Mouse (Mus musculus): ENCODE measurements at regions not wholly inside any gene's neighbourhood (a gene's known extent, or its start where the extent isn't known, plus 50 kb on each side); places are given as distances from the start of the nearest gene placed in this dataset.

GRCm38 (mm10) chr15:86683081-86683480 is 468.8 kb downstream of the Tbc1d22a start:
- no peak overlapping the region for H3K4me3 ChIP-seq (replicated peaks; ENCODE audit: low read length)
- H3K9me3 ChIP-seq (ENCODE audit: control insufficient read depth, low read length), result no peaks in the 10 kb centered on the region
- WGBS, result 65% methylated on average over 12 of the region's 12 CpGs
- no peak overlapping the region for H3K9ac ChIP-seq (ENCODE audit: low read depth, low read length, severe bottlenecking)
- no peaks in the 10 kb centered on the region for H3K27me3 ChIP-seq (ENCODE audit: control insufficient read depth, insufficient read depth, low read length)
- ATAC-seq (ENCODE audit: low FRiP score, low read depth) (no peak), DNase-seq (ENCODE audit: low spot score) (no peak)
- H3K27ac ChIP-seq (replicated peaks; ENCODE audit: low read depth, low read length), result no peak overlapping the region
- no peaks in the 10 kb centered on the region for H3K4me1 ChIP-seq (ENCODE audit: control insufficient read depth, insufficient read depth, low read length)
- no peak for TF ChIP-seq POLR2A (IDR thresholded peaks at IDR 0.05; ENCODE audit: borderline replicate concordance, extremely low read depth, insufficient read depth, insufficient read length)
- H3K36me3 ChIP-seq (ENCODE audit: control insufficient read depth, insufficient read depth, low read length), result no peaks in the 10 kb centered on the region
- H3K4me2 ChIP-seq (replicated peaks; ENCODE audit: low read depth, low read length, severe bottlenecking), result no peak overlapping the region

DNA sequence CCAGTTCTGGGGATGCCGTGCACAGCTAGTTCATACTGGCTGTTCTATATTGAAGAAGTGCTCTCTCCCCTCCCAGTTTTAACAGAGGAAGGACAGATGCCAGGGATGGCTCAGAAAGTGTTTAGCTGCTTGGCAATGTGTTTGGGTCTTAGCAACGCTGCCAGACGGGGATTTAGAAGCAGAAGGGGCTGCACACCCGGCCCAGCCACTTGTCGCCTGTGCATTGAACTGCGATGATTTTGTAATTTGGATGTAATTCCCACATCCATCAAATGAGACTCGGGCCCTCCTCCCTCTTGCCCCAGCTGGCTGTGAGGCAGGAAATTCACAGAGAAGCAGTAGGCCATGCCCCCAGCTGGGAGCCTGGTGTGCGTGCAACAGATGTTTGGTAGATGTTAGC is 475.4 kb downstream of the Tbc1d22a start:
- no peak for ATAC-seq (ENCODE audit: low FRiP score, low read depth)
- Histone ChIP-seq H3K4me1 (ENCODE audit: control insufficient read depth, insufficient read depth, low read length) (no peaks in the 10 kb centered on the region), H3K9ac (ENCODE audit: low read depth, low read length, severe bottlenecking) (no peak overlapping the region), H3K36me3 (ENCODE audit: control insufficient read depth, insufficient read depth, low read length) (no peaks in the 10 kb centered on the region), H3K9me3 (ENCODE audit: control insufficient read depth, low read length) (no peaks in the 10 kb centered on the region), H3K4me2 (replicated peaks; ENCODE audit: low read depth, low read length, severe bottlenecking) (no peak overlapping the region), H3K27ac (replicated peaks; ENCODE audit: low read depth, low read length) (no peak overlapping the region), H3K27me3 (ENCODE audit: control insufficient read depth, insufficient read depth, low read length) (no peaks in the 10 kb centered on the region), H3K4me3 (replicated peaks; ENCODE audit: low read length) (no peak overlapping the region)
- 78% methylated on average over 8 of the region's 8 CpGs for WGBS
- TF ChIP-seq POLR2A (IDR thresholded peaks at IDR 0.05; ENCODE audit: borderline replicate concordance, extremely low read depth, insufficient read depth, insufficient read length), result no peak
- DNase-seq (ENCODE audit: low spot score), result no peak

DNA sequence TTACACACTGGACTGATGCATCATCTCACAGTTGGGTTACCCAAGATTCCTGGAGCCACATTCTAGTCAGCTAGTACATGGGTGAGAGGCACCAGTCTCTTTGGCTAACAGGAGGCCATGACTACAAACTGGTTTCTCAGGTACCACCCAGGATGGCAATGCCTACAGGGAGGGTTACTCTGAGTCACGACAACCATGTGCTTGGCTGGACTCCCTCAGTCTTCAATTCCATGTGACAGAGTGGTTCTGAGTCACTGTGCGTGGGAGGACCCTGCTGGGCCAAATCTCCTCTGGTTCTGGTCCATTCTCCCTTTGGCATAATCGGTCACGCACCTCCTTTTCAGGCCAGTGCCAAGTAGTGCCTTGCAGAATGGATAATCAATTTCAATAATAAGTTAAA is 482.5 kb downstream of the Tbc1d22a start:
- Histone ChIP-seq H3K36me3 (ENCODE audit: control insufficient read depth, insufficient read depth, low read length) (no peaks in the 10 kb centered on the region), H3K4me3 (replicated peaks; ENCODE audit: low read length) (no peak overlapping the region), H3K9ac (ENCODE audit: low read depth, low read length, severe bottlenecking) (no peak overlapping the region), H3K9me3 (ENCODE audit: control insufficient read depth, low read length) (no peaks in the 10 kb centered on the region), H3K4me1 (ENCODE audit: control insufficient read depth, insufficient read depth, low read length) (no peaks in the 10 kb centered on the region), H3K4me2 (replicated peaks; ENCODE audit: low read depth, low read length, severe bottlenecking) (no peak overlapping the region), H3K27me3 (ENCODE audit: control insufficient read depth, insufficient read depth, low read length) (no peaks in the 10 kb centered on the region), H3K27ac (replicated peaks; ENCODE audit: low read depth, low read length) (no peak overlapping the region)
- TF ChIP-seq POLR2A (IDR thresholded peaks at IDR 0.05; ENCODE audit: borderline replicate concordance, extremely low read depth, insufficient read depth, insufficient read length), result no peak
- DNase-seq (ENCODE audit: low spot score) (no peak), ATAC-seq (ENCODE audit: low FRiP score, low read depth) (no peak)
- 84% methylated on average over 4 of the region's 4 CpGs for WGBS

- Histone ChIP-seq H3K27me3 (ENCODE audit: control insufficient read depth, insufficient read depth, low read length) (no peaks in the 10 kb centered on the region), H3K4me3 (replicated peaks; ENCODE audit: low read length) (no peak overlapping the region), H3K27ac (replicated peaks; ENCODE audit: low read depth, low read length) (no peak overlapping the region), H3K4me2 (replicated peaks; ENCODE audit: low read depth, low read length, severe bottlenecking) (no peak overlapping the region), H3K4me1 (ENCODE audit: control insufficient read depth, insufficient read depth, low read length) (no peaks in the 10 kb centered on the region), H3K9me3 (ENCODE audit: control insufficient read depth, low read length) (no peaks in the 10 kb centered on the region), H3K36me3 (ENCODE audit: control insufficient read depth, insufficient read depth, low read length) (no peaks in the 10 kb centered on the region), H3K9ac (ENCODE audit: low read depth, low read length, severe bottlenecking) (no peak overlapping the region)
- ATAC-seq (ENCODE audit: low FRiP score, low read depth) (no peak), DNase-seq (ENCODE audit: low spot score) (no peak)
- WGBS, result 89% methylated on average over 2 of the region's 2 CpGs
- TF ChIP-seq POLR2A (IDR thresholded peaks at IDR 0.05; ENCODE audit: borderline replicate concordance, extremely low read depth, insufficient read depth, insufficient read length), result no peak
Measured at GRCm38 (mm10) chr15:86710429-86710828, 496.2 kb downstream of the Tbc1d22a start.

DNA sequence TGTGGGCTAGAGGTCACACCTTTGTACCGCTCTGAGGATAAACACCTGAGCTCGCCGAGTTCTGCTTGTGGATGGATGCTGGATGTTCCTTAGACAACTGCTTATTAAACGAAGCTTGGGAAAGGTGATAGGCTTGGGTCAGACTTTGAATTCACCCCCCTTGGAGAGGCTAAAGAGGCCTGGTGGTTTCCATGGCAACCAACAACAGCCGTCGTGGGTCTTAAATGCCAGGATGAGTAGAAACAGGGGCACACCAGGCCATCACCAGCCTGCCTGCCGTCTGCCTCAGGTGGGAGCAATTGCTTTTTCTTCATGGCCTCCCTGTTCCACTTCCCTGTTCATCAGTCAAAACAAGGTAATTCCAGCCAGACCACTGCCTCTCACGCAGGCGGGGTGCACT is 504.1 kb downstream of the Tbc1d22a start:
- Histone ChIP-seq H3K4me3 (replicated peaks; ENCODE audit: low read length) (no peak overlapping the region), H3K9me3 (ENCODE audit: control insufficient read depth, low read length) (no peaks in the 10 kb centered on the region), H3K27ac (replicated peaks; ENCODE audit: low read depth, low read length) (no peak overlapping the region), H3K27me3 (ENCODE audit: control insufficient read depth, insufficient read depth, low read length) (no peaks in the 10 kb centered on the region), H3K4me2 (replicated peaks; ENCODE audit: low read depth, low read length, severe bottlenecking) (no peak overlapping the region), H3K4me1 (ENCODE audit: control insufficient read depth, insufficient read depth, low read length) (no peaks in the 10 kb centered on the region), H3K9ac (ENCODE audit: low read depth, low read length, severe bottlenecking) (no peak overlapping the region), H3K36me3 (ENCODE audit: control insufficient read depth, insufficient read depth, low read length) (no peaks in the 10 kb centered on the region)
- DNase-seq (ENCODE audit: low spot score) (no peak), ATAC-seq (ENCODE audit: low FRiP score, low read depth) (no peak)
- no peak for TF ChIP-seq POLR2A (IDR thresholded peaks at IDR 0.05; ENCODE audit: borderline replicate concordance, extremely low read depth, insufficient read depth, insufficient read length)
- WGBS, result 44% methylated on average over 9 of the region's 9 CpGs

DNA sequence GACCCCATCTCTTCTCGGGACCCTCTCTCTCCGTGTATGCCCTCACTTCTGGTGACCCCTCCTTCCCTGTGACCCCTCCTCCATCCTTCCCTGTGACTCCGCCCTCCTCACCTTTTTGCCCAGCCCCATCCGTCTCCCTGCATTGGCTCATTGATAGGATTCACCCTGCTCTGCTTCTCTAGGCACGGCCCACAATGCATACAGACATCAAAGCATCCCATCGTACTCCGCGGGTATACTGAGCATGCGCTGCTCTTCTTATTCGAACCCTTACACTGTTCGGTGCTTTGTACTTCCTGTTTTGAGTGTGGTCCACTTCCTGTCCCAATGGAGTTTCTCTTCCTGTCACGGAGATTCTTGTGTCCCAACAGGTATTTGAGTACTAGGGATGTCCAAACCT is 504.8 kb downstream of the Tbc1d22a start:
- Histone ChIP-seq H3K27me3 (ENCODE audit: control insufficient read depth, insufficient read depth, low read length) (no peaks in the 10 kb centered on the region), H3K9me3 (ENCODE audit: control insufficient read depth, low read length) (no peaks in the 10 kb centered on the region), H3K4me2 (replicated peaks; ENCODE audit: low read depth, low read length, severe bottlenecking) (no peak overlapping the region), H3K4me3 (replicated peaks; ENCODE audit: low read length) (no peak overlapping the region), H3K36me3 (ENCODE audit: control insufficient read depth, insufficient read depth, low read length) (no peaks in the 10 kb centered on the region), H3K4me1 (ENCODE audit: control insufficient read depth, insufficient read depth, low read length) (no peaks in the 10 kb centered on the region), H3K27ac (replicated peaks; ENCODE audit: low read depth, low read length) (no peak overlapping the region), H3K9ac (ENCODE audit: low read depth, low read length, severe bottlenecking) (no peak overlapping the region)
- ATAC-seq (ENCODE audit: low FRiP score, low read depth) (no peak), DNase-seq (ENCODE audit: low spot score) (no peak)
- 88% methylated on average over 12 of the region's 12 CpGs for WGBS
- no peak for TF ChIP-seq POLR2A (IDR thresholded peaks at IDR 0.05; ENCODE audit: borderline replicate concordance, extremely low read depth, insufficient read depth, insufficient read length)
